Mouse (Mus musculus) forebrain, embryonic 14.5 days (tissue): ENCODE measurements around the gene Map3k15. TPM values are rescaled to one million over a fixed set of nuclear protein-coding genes. Genes with fewer than 3 reads are reported as not detected.
A peak's percentile ranks its signal among the peaks of the same experiment; 100 is the strongest.

Experiments
- ATAC-seq: fragments of 200-750 bp; cut with Nextera tagmentation; 2 replicates; pipeline ENCODE4 v1.8.0; 2017; ENCODE audit warnings: mild to moderate bottlenecking, moderate library complexity
- DNase-seq: peaks from one replicate; pipeline ENCODE4 v3.0.0-alpha.2; 2015; ENCODE audit warnings: low spot score
- H3K27ac ChIP-seq: fragments of 300-500 bp; sonication (generic); 2 replicates; pipeline ENCODE4 v1.5.1; 2014; ENCODE audit warnings: low read depth, mild to moderate bottlenecking, control low read depth, low read length, moderate library complexity
- H3K27me3 ChIP-seq: fragments of 300-500 bp; sonication (generic); replicated peaks from 2 replicates; pipeline ENCODE4 v1.6.1; 2014; ENCODE audit warnings: low read length, control low read depth, mixed read lengths; ENCODE audit not compliant: control insufficient read depth, insufficient read depth
- H3K36me3 ChIP-seq: fragments of 300-500 bp; sonication (generic); 2 replicates; pipeline ENCODE4 v1.6.1; 2014; ENCODE audit warnings: low read length, control low read depth; ENCODE audit not compliant: control insufficient read depth, insufficient read depth
- H3K4me1 ChIP-seq: fragments of 300-500 bp; sonication (generic); 2 replicates; pipeline ENCODE4 v1.6.1; 2014; ENCODE audit warnings: antibody characterized with exemption, low read length, control low read depth; ENCODE audit not compliant: control insufficient read depth, insufficient read depth
- H3K4me2 ChIP-seq: fragments of 300-500 bp; sonication (generic); 2 replicates; pipeline ENCODE4 v1.6.1; 2014; ENCODE audit warnings: mild to moderate bottlenecking, control low read depth, low read length
- H3K4me3 ChIP-seq: fragments of 300-500 bp; sonication (generic); 2 replicates; pipeline ENCODE4 v1.5.1; 2014; ENCODE audit warnings: low read depth, low read length, control low read depth
- H3K9ac ChIP-seq: fragments of 300-500 bp; sonication (generic); 2 replicates; pipeline ENCODE4 v1.6.1; 2014; ENCODE audit warnings: mild to moderate bottlenecking, low read length, control low read depth, moderate library complexity
- H3K9me3 ChIP-seq: fragments of 300-500 bp; sonication (generic); replicated peaks from 2 replicates; pipeline ENCODE4 v1.6.1; 2016; ENCODE audit warnings: low read length, control low read depth, mixed read lengths; ENCODE audit not compliant: control insufficient read depth
- WGBS: fragments of 180-500 bp; shearing (Covaris S2); extraction: QIAGEN DNeasy Blood & Tissue Kit; methylation state at CpG from one replicate; pipeline ENCODE4 v1.1.7; 2014; 5-methylcytosine and 5-hydroxymethylcytosine counted together
- polyA plus RNA-seq: library from polyadenylated mRNA; unstranded; fragments of >200 nt; fragmentation: Nextera tagmentation; extraction: Ambion mirVana; gene quantifications from 2 replicates; pipeline ENCODE4 v1.2.1, GENCODE M21; 2014

The Map3k15 gene
- polyA plus RNA-seq, 1 experiment from 2014 or later, result 0.13 TPM

GRCm38 (mm10) chrX:159963925-159964324 lies 24.3 kb upstream of the Map3k15 start:
- H3K9me3 ChIP-seq, result no peaks in the 10 kb centered on the region
- H3K27me3 ChIP-seq, result 0 out of 2 replicates have a peak, but pooled peaks cover 3% of the 10 kb centered on the region
- H3K4me1 ChIP-seq, result no peaks in the 10 kb centered on the region
- no peak overlapping the region for H3K4me2 ChIP-seq
- H3K9ac ChIP-seq, result no peak overlapping the region
- H3K27ac ChIP-seq, result no peak overlapping the region
- DNase-seq, result peak; percentile 74
- no peaks in the 10 kb centered on the region for H3K36me3 ChIP-seq
- WGBS, result 72% methylated on average over 9 of the region's 9 CpGs
- H3K4me3 ChIP-seq, result no peak overlapping the region
- ATAC-seq, result peak; percentile 77

GRCm38 (mm10) chrX:159969025-159969424 lies 19.2 kb upstream of the Map3k15 start:
- Histone ChIP-seq H3K36me3 (no peaks in the 10 kb centered on the region), H3K27me3 (no peaks in the 10 kb centered on the region), H3K4me3 (no peak overlapping the region), H3K27ac (no peak overlapping the region), H3K9ac (no peak overlapping the region), H3K9me3 (no peaks in the 10 kb centered on the region), H3K4me1 (no peaks in the 10 kb centered on the region), H3K4me2 (no peak overlapping the region)
- no peak for DNase-seq
- 95% methylated on average over 2 of the region's 2 CpGs for WGBS
- no peak for ATAC-seq

- Histone ChIP-seq H3K4me1 (no peaks in the 10 kb centered on the region), H3K27ac (no peak overlapping the region), H3K4me3 (no peak overlapping the region), H3K36me3 (no peaks in the 10 kb centered on the region), H3K4me2 (no peak overlapping the region), H3K27me3 (no peaks in the 10 kb centered on the region), H3K9ac (no peak overlapping the region), H3K9me3 (no peaks in the 10 kb centered on the region)
- no peak for ATAC-seq
- WGBS, result 62% methylated on average over 3 of the region's 3 CpGs
- no peak for DNase-seq
Observed at GRCm38 (mm10) chrX:159971091-159971779, 17.0 kb upstream of the Map3k15 start.

- ATAC-seq (0 out of 2 replicates have a peak, but pooled peaks have one; percentile 55), DNase-seq (peak; percentile 64)
- H3K36me3 ChIP-seq, result no peaks in the 10 kb centered on the region
- H3K9ac ChIP-seq, result no peak overlapping the region
- H3K4me2 ChIP-seq, result no peak overlapping the region
- no peaks in the 10 kb centered on the region for H3K9me3 ChIP-seq
- no peak overlapping the region for H3K4me3 ChIP-seq
- no peaks in the 10 kb centered on the region for H3K27me3 ChIP-seq
- WGBS, result 27% methylated on average over 5 of the region's 5 CpGs
- no peaks in the 10 kb centered on the region for H3K4me1 ChIP-seq
- H3K27ac ChIP-seq, result no peak overlapping the region
Observed at GRCm38 (mm10) chrX:159973730-159974129, 14.5 kb upstream of the Map3k15 start.

GRCm38 (mm10) chrX:159976243-159976642 lies 12.0 kb upstream of the Map3k15 start:
- no peaks in the 10 kb centered on the region for H3K27me3 ChIP-seq
- no peak overlapping the region for H3K4me2 ChIP-seq
- no peaks in the 10 kb centered on the region for H3K36me3 ChIP-seq
- ATAC-seq, result no peak
- H3K9ac ChIP-seq, result no peak overlapping the region
- DNase-seq, result no peak
- H3K27ac ChIP-seq, result no peak overlapping the region
- H3K4me3 ChIP-seq, result no peak overlapping the region
- WGBS, result 71% methylated on average over 3 of the region's 3 CpGs
- no peaks in the 10 kb centered on the region for H3K4me1 ChIP-seq
- no peaks in the 10 kb centered on the region for H3K9me3 ChIP-seq

GRCm38 (mm10) chrX:159995808-159996207 lies 7.6 kb downstream of the Map3k15 start:
- H3K27me3 ChIP-seq, result no peaks in the 10 kb centered on the region
- H3K9me3 ChIP-seq, result no peaks in the 10 kb centered on the region
- no peak overlapping the region for H3K27ac ChIP-seq
- no peak overlapping the region for H3K4me3 ChIP-seq
- no peaks in the 10 kb centered on the region for H3K36me3 ChIP-seq
- H3K9ac ChIP-seq, result no peak overlapping the region
- no peaks in the 10 kb centered on the region for H3K4me1 ChIP-seq
- WGBS, result 94% methylated on average over 6 of the region's 6 CpGs
- DNase-seq (no peak), ATAC-seq (no peak)
- H3K4me2 ChIP-seq, result no peak overlapping the region

GRCm38 (mm10) chrX:160053306-160053705 lies 65.1 kb downstream of the Map3k15 start:
- Histone ChIP-seq H3K9ac (no peak overlapping the region), H3K9me3 (no peaks in the 10 kb centered on the region), H3K27ac (no peak overlapping the region), H3K27me3 (no peaks in the 10 kb centered on the region), H3K4me2 (no peak overlapping the region), H3K36me3 (no peaks in the 10 kb centered on the region), H3K4me3 (no peak overlapping the region), H3K4me1 (no peaks in the 10 kb centered on the region)
- DNase-seq, result no peak
- ATAC-seq, result no peak
- 70% methylated on average over 1 of the region's 1 CpGs for WGBS

- Histone ChIP-seq H3K4me3 (no peak overlapping the region), H3K27ac (no peak overlapping the region), H3K4me2 (no peak overlapping the region), H3K27me3 (no peaks in the 10 kb centered on the region), H3K36me3 (no peaks in the 10 kb centered on the region), H3K4me1 (no peaks in the 10 kb centered on the region), H3K9ac (no peak overlapping the region), H3K9me3 (no peaks in the 10 kb centered on the region)
- 78% methylated on average over 5 of the region's 5 CpGs for WGBS
- DNase-seq (no peak), ATAC-seq (no peak)
Observed at GRCm38 (mm10) chrX:160054643-160055042, 66.4 kb downstream of the Map3k15 start.

- Histone ChIP-seq H3K4me3 (no peak overlapping the region), H3K9ac (no peak overlapping the region), H3K9me3 (no peaks in the 10 kb centered on the region), H3K27ac (no peak overlapping the region), H3K4me1 (no peaks in the 10 kb centered on the region), H3K36me3 (no peaks in the 10 kb centered on the region), H3K4me2 (no peak overlapping the region), H3K27me3 (no peaks in the 10 kb centered on the region)
- ATAC-seq (no peak), DNase-seq (no peak)
- 60% methylated on average over 1 of the region's 1 CpGs for WGBS
Observed at GRCm38 (mm10) chrX:160091973-160092372, 103.7 kb downstream of the Map3k15 start.
